Mouse (Mus musculus) cerebellum, adult 8-10 months (tissue): ENCODE measurements around the gene Pom121l2.

Experiments
- DNase-seq: peaks from one replicate; pipeline ENCODE4 v3.0.0; 2022

Pom121l2 gene

DNA sequence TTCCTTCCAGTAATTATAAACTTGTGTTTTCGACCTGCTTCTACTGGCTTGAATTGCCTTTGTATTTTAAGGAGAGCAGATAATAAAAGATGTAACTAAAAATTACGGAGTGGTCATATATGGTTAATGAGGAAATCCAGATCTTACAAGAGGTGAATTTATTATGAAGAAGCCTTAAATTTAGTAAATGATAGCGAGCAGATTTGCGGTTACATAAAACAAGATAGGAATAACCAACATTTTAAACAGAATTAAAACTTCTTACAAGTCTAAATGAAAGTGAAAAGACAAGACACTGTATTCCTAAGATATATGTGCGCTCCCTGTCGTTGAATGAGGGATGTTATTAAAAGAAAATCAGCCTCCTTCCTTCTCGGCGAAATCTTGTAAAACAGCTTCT is 13.9 kb downstream of the Pom121l2 start:
- DNase-seq = no peak

DNA sequence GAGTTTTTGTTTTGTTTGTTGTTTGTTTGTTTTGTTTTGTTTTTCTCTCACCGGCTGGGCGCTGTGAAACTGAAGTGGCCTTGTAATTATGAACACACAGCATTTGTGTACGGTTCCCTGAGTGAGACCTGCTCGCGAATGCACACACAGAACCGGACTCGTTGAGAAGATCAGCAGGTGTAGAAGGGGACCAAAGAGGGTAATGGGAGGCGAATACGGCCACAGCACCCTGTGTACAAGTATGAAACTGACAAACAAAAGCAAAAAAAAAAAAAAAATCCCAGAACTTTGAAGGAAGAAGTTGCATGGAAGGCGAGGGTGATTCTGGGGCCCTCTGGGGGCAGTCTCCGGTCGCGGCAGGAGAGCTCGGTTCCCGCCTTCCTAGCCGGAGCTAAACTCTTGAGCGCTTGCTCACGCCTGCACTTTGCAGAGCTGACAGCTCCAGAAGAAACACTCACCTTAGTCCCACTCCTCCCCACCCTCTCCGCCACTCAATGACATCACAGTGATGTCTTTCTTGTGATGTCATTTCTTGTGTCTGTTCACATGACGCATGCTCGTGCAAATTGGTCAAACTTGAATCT is 14.4 kb downstream of the Pom121l2 start:
- no peak for DNase-seq

DNA sequence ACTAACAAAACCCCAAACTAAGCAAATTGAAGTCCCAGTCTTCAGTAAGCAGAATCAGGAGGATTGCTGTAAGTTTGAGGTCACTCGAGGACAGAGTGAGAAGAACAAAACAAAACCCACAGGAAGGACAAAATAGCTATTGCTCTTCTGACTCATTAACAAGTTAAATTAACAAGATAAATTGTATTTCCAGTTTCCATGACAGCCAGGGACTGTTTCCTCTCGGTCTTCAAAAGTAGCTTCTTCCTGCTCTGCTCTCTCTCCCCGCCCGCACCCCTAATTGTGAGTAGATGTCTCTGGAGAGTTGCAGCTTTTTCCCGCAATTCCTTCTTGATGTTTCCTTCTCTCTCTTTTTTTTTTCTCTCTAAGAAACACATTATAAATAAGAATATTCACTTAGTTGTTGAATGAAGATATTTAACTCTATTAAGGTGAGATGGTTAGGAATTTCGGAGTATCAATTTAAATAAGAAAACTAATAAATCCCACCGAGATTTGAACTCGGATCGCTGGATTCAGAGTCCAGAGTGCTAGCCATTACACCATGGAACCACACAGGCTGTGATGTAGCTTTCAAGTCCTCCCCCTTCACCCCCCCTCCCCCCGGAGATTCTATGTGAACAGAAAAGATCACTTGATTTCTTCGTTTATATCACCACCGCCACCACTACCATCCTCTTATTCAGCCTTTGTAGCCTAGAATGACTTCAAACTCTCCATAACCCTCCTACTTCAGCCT is 15.3 kb downstream of the Pom121l2 start:
- no peak for DNase-seq

DNA sequence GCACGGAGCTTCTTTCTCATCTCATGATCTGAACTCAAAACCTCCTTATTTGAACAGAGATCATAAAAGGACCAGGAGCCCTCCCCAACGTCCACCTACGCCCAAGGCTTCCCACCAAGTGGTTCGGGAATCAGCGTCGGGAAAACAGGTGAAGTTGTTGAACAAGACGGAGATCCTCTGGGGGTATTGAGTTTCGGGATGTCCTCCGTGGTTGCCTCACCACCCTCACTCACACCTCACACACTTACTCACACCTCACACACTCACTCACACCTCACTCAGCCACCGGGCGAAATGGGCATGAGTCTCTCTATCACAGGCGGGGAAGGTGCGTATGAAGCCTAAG is 15.8 kb downstream of the Pom121l2 start:
- DNase-seq = no peak

DNA sequence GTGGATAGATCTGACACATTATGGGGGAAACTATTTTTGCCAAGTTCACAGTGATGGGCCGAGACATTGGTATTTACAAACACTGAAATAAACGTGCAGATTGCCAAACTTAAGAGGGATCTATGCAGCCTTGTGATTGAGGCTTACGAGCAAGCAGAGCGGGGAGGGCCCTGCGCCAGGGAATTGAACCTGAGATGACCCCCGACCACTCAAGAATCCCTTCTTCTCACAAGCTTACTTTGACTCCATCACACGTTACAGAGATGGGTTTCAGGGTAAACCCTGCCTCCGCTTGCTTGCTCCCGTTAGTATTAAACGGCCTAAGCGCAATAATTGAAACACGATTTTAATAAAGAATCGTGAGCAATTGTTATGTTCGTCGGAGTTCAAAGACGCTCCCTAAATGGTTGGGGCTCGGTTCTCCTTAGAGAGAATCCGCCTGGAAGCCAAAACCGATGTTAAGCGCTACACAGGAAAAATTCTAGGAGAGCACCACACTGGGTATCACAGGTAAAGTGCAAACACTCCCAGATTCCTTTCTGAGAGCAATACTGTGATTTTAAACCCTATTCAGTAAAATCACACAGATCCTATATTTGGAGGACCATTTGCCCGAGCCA is 16.3 kb downstream of the Pom121l2 start:
- DNase-seq = no peak

DNA sequence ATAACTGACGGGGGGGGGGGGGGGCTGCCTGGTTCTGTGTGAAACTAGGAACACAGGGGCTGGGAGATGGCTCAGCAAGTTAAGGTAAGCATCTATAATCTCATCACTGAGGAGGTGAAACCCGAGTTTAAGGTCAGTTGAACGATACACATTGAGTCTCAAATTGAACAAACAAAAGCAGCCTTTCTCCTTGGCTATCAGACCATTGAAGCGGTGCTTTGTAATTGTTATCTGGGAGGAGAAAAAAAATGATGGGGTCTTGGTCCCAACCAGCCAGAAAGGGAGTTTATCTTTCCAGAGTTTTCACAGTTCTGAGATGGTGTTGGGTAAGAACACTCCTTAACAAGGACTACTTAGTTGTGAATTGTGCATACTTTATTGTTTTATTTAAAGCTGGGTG is 16.8 kb downstream of the Pom121l2 start:
- DNase-seq = no peak

DNA sequence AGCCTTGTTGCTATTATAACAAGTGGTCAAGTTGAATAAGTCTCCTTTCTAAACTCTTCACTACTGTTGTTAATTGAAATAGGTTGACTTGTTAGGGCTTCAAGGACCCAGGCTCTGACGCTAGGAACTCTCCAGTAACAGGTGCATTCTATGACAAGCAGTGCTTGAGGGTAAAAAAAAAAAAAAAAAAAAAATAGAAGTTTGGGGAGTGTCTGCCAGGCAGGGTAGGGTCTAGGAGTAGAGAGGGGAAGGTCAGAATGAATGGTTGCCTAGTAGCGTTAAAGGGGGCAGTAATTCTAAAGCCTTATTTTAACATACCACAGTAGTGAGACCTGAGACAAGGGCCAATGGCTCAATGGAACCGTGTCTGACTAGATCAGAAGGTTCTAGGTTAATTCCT is 17.4 kb downstream of the Pom121l2 start:
- no peak for DNase-seq

DNA sequence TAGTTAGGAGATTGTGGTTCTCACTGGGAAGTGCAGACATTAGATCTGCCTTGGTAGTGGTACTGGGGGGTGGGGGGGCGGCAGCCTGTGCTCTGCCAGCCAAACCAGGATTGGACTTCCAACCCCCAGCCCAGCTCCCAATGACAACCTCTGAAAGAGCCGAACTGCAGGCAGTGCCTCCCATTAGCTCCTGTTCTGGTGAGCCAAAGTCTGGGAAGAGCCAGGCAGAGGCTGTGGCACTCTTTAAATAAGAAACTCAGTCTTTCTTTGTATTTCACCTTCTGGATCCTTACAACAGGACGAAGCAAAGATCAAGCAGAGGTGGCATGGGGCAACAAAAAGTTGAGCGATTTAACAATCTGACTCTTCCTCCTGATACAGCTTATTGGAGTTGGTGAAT is 18.2 kb downstream of the Pom121l2 start:
- no peak for DNase-seq

DNA sequence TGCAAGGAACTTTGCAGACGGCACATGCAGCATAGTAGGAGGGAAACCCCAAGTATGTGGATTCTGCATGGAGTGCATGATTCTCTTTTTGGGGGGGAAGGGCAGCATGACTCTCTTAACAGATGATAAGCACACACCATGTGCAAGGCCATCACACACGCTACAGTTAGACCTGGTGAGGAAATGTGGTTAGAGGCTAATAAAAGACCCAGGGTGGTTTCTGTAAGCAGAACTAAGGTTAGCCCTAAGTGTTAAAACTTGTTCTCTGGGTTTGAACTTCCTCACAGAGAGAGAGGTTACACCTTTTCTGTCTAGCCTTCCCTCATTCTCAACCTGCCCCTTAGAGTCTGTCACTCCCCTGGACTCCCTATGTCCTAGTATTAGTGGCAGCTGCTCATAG is 20.4 kb downstream of the Pom121l2 start:
- no peak for DNase-seq

DNA sequence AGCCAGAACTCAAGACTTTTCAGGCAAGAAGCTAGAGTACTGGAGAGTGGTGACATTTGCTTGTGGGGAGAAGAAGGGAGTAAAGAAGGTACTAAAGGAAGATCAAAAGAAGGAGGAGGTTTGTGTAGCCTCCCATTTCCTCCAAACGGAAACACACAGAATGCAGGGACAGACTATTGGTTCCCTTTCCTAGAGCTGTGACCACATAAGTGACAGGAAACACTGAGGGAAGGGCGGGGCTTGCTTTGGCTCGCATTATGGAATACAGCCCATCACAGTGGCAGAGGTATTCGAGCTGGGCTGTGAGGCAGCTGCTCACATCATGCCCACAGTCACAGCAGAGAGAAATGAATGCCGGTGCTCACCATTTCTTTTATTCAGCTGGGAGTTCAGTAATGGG is 20.8 kb downstream of the Pom121l2 start:
- no peak for DNase-seq

DNA sequence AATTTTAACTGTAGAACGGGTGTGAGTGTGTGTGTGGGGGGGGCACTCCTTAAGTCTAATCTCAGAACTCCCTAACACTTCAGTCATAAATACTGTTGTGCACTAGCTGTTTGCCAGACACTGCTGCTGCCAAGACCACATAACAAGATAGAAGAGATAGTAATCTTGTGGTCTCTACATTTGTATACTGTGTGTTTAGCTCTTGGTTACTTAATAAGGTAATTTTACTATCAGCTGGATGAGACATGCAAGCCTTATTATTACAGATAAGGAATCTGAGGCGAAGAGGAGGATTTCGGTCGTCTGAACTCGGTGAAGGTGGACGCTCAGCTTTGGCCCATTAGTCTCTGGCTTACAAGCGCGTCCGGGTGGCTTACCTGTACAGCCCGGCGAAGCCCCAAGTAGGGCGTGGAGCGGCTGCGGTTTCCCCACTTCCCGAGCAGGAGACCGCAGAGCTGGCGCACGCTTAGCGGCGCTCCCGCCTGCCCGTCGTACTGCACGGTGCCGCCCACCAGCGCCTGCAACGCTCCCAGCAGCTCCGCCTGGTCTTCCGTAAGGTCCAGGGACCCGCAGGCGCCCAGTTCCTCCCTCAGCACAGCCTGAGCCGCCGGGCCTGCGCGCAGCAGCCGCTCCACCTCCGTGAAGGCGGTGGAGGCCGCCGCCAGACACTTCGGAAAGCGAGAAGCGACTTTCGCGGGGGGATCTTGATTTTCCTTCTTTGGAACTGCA is 24.8 kb downstream of the Pom121l2 start:
- no peak for DNase-seq

DNA sequence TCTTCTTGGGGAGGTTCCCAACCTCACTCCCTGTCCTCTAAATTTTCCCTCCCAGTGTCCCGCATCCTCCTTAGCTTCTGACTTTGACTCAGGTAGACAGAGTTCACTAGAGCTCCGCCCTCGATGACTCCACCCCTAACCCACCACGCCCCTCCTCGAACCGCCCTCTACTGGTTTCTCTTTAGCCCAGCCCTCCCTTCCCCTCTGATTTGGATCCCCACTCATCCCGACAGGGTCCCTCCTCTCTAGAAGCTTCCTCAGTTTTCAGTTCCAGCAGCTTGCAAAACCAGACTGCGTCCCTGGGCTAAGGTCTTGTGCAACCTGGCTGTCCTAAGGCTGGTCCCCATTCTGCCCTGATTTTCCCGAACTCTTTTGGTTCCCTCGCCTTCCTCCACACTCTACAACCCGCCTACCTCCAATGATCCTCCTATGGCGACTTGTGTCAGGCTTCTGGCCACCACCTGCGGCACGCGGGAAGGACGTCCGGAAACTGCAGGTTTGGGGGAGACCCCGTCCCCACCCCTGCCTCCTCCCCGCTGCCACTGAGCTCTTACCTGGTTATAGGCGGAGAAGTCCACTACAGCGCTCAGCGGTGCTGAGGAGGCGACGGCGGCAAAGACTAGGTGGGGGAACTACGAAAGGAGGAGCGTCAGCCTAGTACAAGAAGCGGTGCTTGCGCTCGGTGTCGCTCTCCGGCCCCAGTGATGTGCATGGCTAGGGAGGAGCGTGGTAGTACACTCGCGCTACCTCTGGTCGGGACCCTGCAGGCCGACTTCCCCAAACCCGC is 25.5 kb downstream of the Pom121l2 start:
- no peak for DNase-seq

DNA sequence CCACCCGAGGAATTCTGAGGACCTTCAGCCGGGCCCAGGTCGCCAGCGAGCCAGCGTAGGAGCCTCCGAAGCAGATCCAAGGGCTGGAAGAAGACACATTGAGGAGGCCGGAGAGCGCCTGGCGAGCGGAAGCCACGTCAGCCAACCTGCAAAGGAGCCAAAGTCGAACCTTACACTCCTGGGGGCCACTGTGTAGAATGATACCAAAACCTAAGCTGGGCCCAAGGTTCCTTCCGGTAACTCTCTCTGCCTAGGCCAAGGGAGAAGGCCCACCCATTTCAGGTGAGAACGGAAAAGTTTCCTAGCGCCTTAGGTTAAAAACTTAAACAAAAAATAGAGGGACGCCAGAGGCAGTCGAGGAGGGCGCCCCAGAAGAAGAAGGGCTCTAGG is 26.1 kb downstream of the Pom121l2 start:
- DNase-seq = no peak

DNA sequence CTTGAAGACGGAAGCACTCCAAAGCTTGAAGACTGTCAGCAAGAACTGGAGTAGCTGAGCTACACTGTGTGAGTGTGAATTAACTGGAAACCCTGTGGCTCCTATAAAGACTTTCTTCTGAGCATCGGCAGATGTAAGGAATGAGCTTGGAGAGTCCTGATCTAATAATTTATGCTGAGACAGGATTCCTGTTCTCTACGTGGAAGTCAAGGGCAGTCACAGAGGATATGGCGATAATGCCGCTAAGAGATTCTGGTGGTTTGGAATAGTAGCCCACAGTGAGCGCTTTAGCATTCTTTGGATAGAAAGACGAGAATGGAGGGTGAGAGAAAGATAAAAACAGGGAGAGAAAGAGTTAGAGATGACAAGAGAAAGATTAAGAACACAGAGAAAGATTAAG is 26.9 kb downstream of the Pom121l2 start:
- no peak for DNase-seq

DNA sequence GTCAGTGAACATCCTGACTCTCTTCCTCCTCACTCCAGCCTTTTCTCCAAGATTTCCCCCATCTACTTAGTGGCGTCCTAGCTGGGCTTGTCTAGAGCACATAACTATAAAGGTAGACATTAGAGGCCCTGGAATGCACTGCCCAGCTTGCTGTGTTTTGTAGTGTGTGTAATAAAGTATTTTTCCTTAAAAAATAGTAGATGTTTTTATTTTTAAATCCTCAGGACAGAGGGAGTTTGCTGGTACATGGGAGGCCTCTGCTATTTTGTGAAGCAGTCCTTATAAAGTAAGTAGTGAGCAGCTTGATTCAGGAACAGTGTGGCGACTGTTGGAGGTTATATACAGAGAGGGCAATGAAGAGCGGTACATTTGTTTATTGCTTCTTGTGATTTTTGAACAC is 27.7 kb downstream of the Pom121l2 start:
- DNase-seq = no peak

DNA sequence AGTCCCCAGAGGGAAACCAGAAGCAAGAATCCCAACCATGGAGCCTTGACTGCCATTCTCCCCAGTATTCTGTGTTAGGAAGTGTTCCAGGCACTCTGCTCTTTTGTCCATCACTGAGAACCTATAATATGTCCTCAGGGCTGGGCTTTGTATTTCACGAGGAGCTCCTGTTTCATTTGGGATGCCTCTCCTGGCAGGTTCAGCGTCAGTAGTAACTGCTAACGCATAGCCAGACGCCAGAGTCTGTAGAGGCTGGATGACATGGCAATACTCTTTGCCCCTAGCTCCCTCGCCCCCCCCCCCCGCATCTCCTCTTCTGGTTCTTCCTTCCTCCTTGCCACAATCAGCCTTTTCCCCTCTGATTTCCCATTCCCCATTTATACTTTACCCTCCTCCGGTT is 28.6 kb downstream of the Pom121l2 start, which contains the start of gene Prss16:
Gene Prss16, minus strand, starts transcription at position 101 of the 400 bp plus-strand sequence.
- DNase-seq = no peak

DNA sequence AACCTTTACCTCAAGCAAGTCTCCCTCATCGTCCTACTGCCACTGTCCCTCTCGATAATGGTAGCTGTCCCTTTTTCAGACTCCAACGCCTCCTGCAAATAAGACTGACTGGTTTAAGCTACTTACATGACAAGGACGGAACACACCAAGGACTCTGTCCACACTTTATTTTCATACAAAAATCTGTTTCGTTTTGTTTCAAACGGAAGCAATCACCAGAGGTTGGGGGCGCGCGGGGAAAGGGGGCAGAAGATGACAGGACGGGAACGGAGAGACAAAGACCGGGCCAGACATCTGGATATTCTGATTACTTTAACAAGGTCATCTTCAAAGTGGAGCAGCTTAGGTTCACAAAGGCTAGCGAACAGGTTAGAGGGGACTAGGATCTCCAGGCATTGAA is 32.7 kb downstream of the Pom121l2 start:
- DNase-seq = no peak

DNA sequence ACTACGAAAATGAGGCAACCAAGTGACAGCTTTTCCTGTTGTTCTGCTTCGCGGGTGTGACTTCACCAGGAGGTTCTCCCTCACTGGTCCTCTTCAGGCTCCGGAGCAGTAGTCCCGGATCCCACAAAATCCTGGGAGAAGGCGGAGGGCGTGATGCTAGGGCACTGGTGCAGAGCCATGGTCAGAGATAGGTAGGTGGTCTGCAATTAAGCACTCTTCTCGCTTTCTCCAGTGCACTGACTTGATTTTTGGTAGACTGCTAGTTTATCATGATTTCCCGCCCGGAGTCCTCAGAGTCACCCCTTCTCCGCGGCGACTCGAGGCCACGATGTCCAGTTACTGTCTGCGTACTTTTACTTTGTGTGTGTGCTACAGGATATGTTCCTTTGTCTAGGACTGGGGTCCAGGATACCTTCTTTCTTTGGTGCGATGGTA is 33.4 kb downstream of the Pom121l2 start:
- no peak for DNase-seq

DNA sequence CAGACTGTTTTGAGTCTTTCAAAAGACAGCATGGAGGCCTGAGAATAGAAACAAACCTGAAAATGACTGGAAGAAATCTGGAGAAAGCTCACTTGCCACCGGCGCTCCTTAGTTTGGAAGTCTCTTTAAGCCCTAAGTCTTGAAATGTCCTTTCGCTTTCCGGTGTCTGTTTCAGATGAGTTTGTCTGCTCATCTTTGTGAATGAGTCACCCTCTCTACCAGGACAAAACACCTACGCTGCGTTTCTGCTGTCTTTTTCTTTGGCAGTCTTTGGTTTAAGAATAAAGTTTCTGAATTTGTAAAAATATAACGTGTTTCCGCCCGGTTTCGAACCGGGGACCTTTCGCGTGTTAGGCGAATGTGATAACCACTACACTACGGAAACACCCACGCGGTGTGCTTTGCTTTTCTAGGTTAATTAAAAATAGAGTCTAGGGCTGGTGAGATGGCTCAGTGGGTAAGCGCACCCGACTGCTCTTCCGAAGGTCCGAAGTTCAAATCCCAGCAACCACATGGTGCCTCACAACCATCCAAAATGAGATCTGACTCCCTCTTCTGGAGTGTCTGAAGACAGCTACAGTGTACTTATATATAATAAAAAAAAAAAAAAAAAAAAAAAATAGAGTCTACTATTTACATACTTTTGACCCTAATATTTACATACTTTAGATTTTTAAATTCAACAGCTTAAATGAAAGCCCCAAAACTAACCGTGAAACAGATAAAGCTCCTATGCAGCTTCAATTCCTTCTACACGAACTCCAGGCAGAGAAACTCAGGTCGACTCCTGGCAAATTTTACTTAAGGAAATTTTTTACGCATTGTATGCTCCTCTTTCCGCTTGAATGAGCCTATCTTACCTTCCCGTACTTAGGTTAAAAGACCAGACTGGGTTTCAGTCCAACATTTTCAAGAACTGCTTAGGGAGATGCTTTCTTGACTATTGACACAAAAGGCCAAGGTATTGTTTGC is 34.8 kb downstream of the Pom121l2 start:
- DNase-seq = no peak

DNA sequence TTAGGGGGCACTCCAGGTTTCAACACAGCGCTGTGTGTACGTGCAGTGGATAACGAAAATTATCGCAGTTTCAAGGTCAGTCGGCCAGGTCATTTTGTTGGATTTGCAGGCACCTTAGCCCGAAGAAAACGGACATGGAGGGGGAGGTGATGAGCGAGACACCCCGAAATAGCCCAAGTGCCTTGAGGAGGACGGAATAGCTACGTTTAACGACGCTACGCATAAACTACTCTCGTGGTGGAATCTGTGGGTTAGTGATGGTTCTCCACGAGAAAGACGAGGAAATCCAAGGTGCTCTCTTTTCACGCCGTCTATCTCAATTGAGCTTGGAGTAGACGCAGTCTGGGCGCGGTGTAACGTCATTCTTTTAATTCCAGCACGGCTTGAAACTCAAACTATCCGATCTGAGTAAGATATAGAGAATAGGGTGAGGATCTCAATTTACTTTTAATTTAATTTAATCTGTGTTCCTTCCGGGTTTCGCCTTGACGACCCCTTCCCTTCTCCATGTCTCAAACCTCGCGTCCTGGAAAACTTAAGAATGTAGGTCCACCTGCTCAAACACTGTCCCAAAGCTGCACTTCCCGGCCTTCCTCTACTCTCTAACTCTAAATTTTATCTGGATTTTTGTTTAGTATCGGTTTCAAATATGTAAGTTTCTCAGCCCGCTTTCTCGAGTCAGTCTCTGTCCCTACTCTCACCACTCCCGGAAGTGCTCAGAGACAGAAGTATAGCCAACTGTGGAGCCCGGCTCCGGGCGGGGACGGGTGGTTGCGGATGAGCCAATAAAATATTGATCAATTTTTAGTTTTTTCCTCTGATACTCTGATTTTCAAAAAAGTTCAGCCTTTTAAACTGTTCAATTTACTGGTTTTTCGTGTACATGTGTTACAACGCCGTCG is 39.2 kb downstream of the Pom121l2 start:
- DNase-seq = no peak

DNA sequence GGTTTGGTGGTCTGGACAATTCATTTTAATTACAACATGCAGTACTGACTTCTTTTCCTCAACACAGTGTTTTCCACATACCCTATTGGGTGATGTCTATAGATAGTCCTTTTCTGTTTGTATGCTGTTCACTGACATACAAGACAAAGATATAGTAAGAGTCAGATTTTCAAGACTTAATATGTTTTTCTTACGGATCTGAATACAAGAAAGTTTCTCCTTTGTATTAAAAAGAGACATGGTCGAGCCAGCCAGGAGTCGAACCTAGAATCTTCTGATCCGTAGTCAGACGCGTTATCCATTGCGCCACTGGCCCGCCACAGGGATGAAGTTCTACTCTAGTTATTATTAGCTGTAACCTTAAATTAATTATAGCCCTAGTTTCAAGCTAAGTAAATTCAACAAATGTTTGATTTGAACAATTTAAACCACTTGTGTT is 39.9 kb downstream of the Pom121l2 start:
- no peak for DNase-seq
